Mouse (Mus musculus): ENCODE results near the gene Tk1. TPM values are rescaled to one million over a fixed set of nuclear protein-coding genes. Genes with fewer than 3 reads are reported as not detected.
A peak's percentile ranks its signal among the peaks of the same experiment; 100 is the strongest.
"Not testable (repeated sequence)": the region's sequence is repeated elsewhere in the genome, so short reads cannot be mapped to it uniquely, and the experiment has no call there.

Gene Tk1
- polyA plus RNA-seq, 1 experiment from 2014 or later = 9.8 TPM

DNA sequence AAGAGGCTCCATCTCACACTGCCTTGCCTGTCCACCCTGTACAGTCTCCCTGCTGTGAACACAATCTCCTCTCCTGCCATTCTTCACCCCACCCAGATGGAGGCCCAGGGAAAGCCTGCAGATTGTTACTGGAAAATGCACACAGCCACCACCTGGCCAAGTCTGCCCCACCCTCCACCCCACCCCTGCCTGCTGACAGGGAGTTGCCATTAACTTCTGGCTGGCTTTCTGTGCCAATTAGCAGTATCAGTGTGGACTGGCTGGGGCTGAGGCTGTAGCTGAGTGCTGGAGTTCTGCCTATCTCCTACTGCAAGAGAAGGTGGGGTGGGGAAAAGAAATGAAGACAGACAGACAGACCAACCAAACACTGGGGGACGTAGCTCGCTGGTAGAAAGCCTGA lies 12.7 kb upstream of the Tk1 start:
- 82% methylated on average over 2 of the region's 2 CpGs for WGBS
- H3K4me2 ChIP-seq (ENCODE audit: low read length) = no peak overlapping the region
- H3K4me3 ChIP-seq (ENCODE audit: low read depth, low read length) = no peak overlapping the region
- no peak overlapping the region for H3K9ac ChIP-seq (ENCODE audit: low read depth, low read length)
- H3K9me3 ChIP-seq (replicated peaks; ENCODE audit: control insufficient read depth, low read length, poor library complexity, severe bottlenecking) = no peaks in the 10 kb centered on the region
- no peak overlapping the region for H3K27ac ChIP-seq (ENCODE audit: low read length)
- H3K36me3 ChIP-seq (ENCODE audit: control insufficient read depth, insufficient read depth, low read length) = no peaks in the 10 kb centered on the region
- H3K27me3 ChIP-seq (ENCODE audit: control insufficient read depth, insufficient read depth, low read depth, low read length) = no peaks in the 10 kb centered on the region
- no peak for ATAC-seq
- H3K4me1 ChIP-seq (ENCODE audit: control insufficient read depth, insufficient read depth, low read length) = no peaks in the 10 kb centered on the region; the same call in 1 of the 2 replicates

DNA sequence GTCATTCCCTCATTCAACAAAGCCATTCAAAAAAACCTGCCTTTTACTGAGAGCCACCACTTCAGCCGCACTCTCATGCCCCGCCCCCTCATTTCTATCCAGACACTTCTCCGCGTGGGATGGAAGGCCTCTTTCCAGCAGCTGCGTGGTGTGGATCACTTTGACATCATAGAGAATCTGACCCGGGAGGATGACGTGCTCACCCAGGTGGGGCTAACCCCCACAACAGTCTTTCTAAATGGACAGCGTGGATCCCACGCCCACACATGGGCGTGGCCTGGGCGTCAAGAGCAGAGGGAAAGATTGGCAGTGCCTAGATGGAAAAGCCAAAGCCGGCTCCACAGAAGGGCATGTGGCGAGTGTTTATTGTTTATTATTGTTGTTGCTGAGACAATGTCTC lies 10.4 kb upstream of the Tk1 start:
- no peak for ATAC-seq
- Histone ChIP-seq H3K4me2 (ENCODE audit: low read length) (peak overlapping the region; percentile 33), H3K4me1 (ENCODE audit: control insufficient read depth, insufficient read depth, low read length) (peaks cover 2% of the 10 kb centered on the region; the same call in 1 of the 2 replicates), H3K9ac (ENCODE audit: low read depth, low read length) (no peak overlapping the region), H3K9me3 (replicated peaks; ENCODE audit: control insufficient read depth, low read length, poor library complexity, severe bottlenecking) (no peaks in the 10 kb centered on the region), H3K27me3 (ENCODE audit: control insufficient read depth, insufficient read depth, low read depth, low read length) (no peaks in the 10 kb centered on the region), H3K36me3 (ENCODE audit: control insufficient read depth, insufficient read depth, low read length) (no peaks in the 10 kb centered on the region), H3K27ac (ENCODE audit: low read length) (no peak overlapping the region), H3K4me3 (ENCODE audit: low read depth, low read length) (no peak overlapping the region)
- 20% methylated on average over 13 of the region's 13 CpGs for WGBS

DNA sequence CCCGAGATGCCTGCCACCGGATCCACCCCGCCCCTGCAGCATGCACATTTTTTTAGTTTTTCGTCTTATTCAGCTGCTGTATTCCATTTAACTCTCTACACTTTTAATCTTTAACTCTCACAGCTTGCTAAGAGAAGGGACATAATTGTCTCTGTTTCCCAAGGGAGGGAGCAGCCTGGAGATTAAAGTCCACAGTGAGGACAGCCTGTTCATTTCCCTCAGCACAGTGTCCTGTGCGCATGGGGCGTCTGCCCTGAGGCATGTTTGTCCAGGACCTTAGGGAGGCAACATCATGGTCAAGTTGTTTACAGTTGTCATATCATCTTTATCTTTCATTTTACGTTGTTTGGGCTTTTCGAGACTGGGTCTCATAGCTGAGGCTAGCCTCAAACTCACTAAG lies 8.2 kb upstream of the Tk1 start:
- no peaks in the 10 kb centered on the region for H3K36me3 ChIP-seq (ENCODE audit: control insufficient read depth, insufficient read depth, low read length)
- no peaks in the 10 kb centered on the region for H3K27me3 ChIP-seq (ENCODE audit: control insufficient read depth, insufficient read depth, low read depth, low read length)
- no peak overlapping the region for H3K9ac ChIP-seq (ENCODE audit: low read depth, low read length)
- H3K4me3 ChIP-seq (ENCODE audit: low read depth, low read length) = no peak overlapping the region
- no peak overlapping the region for H3K27ac ChIP-seq (ENCODE audit: low read length)
- ATAC-seq = no peak
- H3K9me3 ChIP-seq (replicated peaks; ENCODE audit: control insufficient read depth, low read length, poor library complexity, severe bottlenecking) = no peaks in the 10 kb centered on the region
- peaks cover 2% of the 10 kb centered on the region; the same call in 1 of the 2 replicates for H3K4me1 ChIP-seq (ENCODE audit: control insufficient read depth, insufficient read depth, low read length)
- no peak overlapping the region for H3K4me2 ChIP-seq (ENCODE audit: low read length)
- WGBS = 96% methylated on average over 8 of the region's 8 CpGs

DNA sequence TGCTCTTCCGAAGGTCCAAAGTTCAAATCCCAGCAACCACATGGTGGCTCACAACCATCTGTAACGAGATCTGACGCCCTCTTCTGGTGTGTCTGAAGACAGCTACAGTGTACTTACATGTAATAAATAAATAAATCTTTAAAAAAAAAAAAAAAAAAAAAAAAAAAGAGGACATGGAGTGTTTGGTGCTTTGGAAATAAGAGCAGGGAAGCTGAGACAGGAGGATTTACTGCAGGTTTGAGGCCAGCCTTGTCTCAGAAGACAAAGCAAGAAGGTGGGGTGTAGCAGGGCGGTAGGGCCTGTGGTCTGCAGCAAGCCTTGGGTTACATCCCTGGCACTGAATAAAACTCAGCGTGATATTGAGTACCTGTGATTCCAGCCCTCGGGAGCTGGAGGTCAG lies 7.6 kb upstream of the Tk1 start:
- H3K4me1 ChIP-seq (ENCODE audit: control insufficient read depth, insufficient read depth, low read length); H3K9me3 ChIP-seq (replicated peaks; ENCODE audit: control insufficient read depth, low read length, poor library complexity, severe bottlenecking); H3K9ac ChIP-seq (ENCODE audit: low read depth, low read length); H3K36me3 ChIP-seq (ENCODE audit: control insufficient read depth, insufficient read depth, low read length); H3K4me3 ChIP-seq (ENCODE audit: low read depth, low read length); H3K27me3 ChIP-seq (ENCODE audit: control insufficient read depth, insufficient read depth, low read depth, low read length); H3K4me2 ChIP-seq (ENCODE audit: low read length); ATAC-seq; H3K27ac ChIP-seq (ENCODE audit: low read length): not testable (repeated sequence)
- WGBS = 88% methylated on average over 4 of the region's 6 CpGs

DNA sequence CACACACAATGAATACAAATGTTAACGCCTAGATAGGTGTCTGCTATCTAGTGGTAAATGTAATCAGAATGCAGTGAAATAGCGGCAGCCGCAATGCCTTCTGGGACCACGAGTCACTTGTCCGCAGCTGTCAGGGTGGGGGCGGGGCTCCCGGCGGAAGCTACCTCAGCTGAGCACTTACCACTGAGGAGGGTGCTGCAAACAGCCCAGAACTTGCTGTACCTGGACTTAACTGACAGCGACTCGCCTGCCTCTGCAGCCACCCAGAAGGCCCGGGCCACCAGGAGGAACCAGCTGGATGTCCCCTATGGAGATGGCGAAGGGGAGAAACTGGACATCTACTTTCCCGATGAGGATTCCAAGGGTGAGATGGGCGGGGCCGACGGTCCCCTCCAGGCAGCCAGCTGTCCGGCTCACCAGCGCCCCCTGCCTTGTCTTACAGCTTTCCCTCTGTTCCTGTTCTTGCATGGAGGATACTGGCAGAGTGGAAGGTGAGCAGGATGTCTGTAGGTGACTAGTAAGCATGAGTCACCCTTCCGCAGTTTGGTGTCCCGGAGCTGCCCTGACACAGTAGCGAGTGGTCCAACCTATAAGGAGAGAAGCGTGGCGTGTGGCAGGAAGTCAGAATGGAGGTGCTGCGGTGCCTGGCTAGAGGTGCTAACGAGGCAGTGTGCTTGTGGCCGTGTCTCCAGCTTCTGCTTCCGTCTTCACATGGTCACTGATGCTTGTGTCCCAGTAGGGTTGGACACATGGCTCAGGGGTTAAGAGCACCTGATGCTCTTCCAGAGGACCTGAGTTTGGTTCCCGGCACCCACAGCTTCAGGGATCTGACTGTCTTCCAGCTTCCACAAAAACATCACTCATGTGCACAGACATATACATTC lies 6.4 kb upstream of the Tk1 start:
- H3K4me1 ChIP-seq (ENCODE audit: control insufficient read depth, insufficient read depth, low read length) = peaks cover 2% of the 10 kb centered on the region; the same call in 1 of the 2 replicates
- peak overlapping the region; percentile 48; the same call in 1 of the 2 replicates for H3K9ac ChIP-seq (ENCODE audit: low read depth, low read length)
- 0 out of 2 replicates have a peak overlapping the region, but pooled peaks have one; percentile 59 for H3K27ac ChIP-seq (ENCODE audit: low read length)
- ATAC-seq = peak; percentile 83
- H3K9me3 ChIP-seq (replicated peaks; ENCODE audit: control insufficient read depth, low read length, poor library complexity, severe bottlenecking) = no peaks in the 10 kb centered on the region
- peak overlapping the region; percentile 60 for H3K4me2 ChIP-seq (ENCODE audit: low read length)
- H3K27me3 ChIP-seq (ENCODE audit: control insufficient read depth, insufficient read depth, low read depth, low read length) = no peaks in the 10 kb centered on the region
- 19% methylated on average over 28 of the region's 28 CpGs for WGBS
- H3K36me3 ChIP-seq (ENCODE audit: control insufficient read depth, insufficient read depth, low read length) = no peaks in the 10 kb centered on the region
- peak overlapping the region; percentile 40 for H3K4me3 ChIP-seq (ENCODE audit: low read depth, low read length)

DNA sequence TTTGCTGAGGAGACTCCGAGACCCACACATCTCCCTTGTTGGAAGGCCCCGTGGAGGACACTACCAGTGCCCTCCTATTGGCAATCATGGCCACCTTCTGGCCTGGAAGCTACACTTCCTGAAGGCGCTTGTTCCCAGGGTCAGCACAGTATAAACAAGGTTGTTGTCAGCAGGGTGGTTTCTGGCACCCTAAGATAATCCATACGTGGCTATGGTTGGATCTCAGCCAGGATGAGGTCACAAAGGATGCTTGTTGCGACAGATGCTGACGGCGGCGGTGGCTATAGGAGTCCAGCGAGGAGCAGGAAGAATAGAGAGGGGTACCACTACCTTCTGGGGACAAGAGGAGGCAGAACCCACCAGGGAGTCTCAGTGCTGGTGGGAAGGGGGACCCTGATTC lies 4.5 kb upstream of the Tk1 start:
- Histone ChIP-seq H3K4me3 (ENCODE audit: low read depth, low read length) (no peak overlapping the region), H3K36me3 (ENCODE audit: control insufficient read depth, insufficient read depth, low read length) (no peaks in the 10 kb centered on the region), H3K27ac (ENCODE audit: low read length) (no peak overlapping the region), H3K4me1 (ENCODE audit: control insufficient read depth, insufficient read depth, low read length) (peaks cover 9% of the 10 kb centered on the region), H3K4me2 (ENCODE audit: low read length) (no peak overlapping the region), H3K27me3 (ENCODE audit: control insufficient read depth, insufficient read depth, low read depth, low read length) (no peaks in the 10 kb centered on the region), H3K9me3 (replicated peaks; ENCODE audit: control insufficient read depth, low read length, poor library complexity, severe bottlenecking) (no peaks in the 10 kb centered on the region), H3K9ac (ENCODE audit: low read depth, low read length) (no peak overlapping the region)
- 79% methylated on average over 9 of the region's 9 CpGs for WGBS
- ATAC-seq = no peak

DNA sequence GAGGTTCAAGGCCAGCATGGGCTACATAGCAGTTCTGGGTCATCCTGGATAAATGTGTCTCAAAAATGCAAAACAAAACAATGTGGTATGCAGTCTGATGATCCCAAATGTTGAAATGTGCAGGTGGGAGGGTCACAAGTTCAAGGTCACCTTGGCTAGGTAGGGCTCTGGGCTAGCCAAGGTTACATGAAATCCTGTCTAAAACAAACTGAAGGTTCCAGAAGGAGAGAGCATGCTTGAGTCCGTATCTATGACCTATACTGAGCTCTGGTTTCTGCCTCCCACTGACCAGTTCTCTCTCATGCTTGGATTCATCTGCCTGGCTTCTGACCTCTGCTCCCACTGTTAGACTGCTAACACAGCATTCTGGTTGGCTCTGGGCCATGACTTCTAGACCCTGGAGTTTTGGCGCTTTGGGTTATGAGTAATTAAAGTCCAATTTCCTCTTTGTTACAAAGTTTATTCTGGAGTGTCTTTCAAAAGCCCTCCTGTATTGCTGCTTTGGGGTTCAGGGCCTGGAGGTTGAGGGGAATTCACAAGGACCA lies 3.9 kb upstream of the Tk1 start:
- Histone ChIP-seq H3K4me2 (ENCODE audit: low read length) (no peak overlapping the region), H3K4me3 (ENCODE audit: low read depth, low read length) (no peak overlapping the region), H3K4me1 (ENCODE audit: control insufficient read depth, insufficient read depth, low read length) (peaks cover 16% of the 10 kb centered on the region), H3K9ac (ENCODE audit: low read depth, low read length) (no peak overlapping the region), H3K27ac (ENCODE audit: low read length) (no peak overlapping the region), H3K36me3 (ENCODE audit: control insufficient read depth, insufficient read depth, low read length) (no peaks in the 10 kb centered on the region), H3K9me3 (replicated peaks; ENCODE audit: control insufficient read depth, low read length, poor library complexity, severe bottlenecking) (no peaks in the 10 kb centered on the region), H3K27me3 (ENCODE audit: control insufficient read depth, insufficient read depth, low read depth, low read length) (no peaks in the 10 kb centered on the region)
- 83% methylated on average over 2 of the region's 2 CpGs for WGBS
- ATAC-seq = no peak

DNA sequence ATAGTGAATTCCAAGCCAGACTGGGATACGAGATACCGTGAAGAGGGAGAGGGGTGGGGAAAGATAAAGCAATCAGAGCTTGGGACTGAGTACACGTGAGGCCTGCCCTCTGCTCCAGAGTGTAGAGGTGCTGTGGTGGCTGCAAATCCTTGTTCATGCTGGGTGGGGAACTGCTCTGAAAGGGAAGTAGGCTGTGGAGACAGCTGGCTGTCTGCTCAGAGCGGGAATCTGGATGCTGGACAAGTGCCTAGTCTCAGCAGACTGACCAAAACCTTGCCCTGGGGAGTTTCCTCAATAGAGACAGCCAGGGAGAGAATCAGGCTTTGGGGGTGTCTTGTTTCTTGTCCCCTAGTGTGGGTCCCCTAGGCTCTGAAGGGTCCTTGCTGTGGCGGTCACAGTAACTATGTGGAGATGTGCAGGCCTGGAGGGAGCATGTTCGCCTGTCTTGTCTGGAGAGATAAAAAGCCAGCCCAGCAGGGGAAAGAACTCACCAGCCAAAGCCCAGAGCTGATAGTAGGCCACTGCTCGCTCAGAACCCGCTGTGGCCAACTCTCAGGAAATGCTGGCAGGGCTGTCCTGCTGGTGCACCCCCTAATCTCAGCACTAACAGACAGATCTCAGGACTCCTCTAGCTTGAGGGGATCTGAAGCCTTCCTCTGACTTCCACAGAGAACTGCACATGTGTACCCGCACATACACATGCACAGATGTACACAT lies 3.2 kb upstream of the Tk1 start:
- Histone ChIP-seq H3K9ac (ENCODE audit: low read depth, low read length) (no peak overlapping the region), H3K36me3 (ENCODE audit: control insufficient read depth, insufficient read depth, low read length) (no peaks in the 10 kb centered on the region), H3K4me3 (ENCODE audit: low read depth, low read length) (no peak overlapping the region), H3K4me1 (ENCODE audit: control insufficient read depth, insufficient read depth, low read length) (peaks cover 21% of the 10 kb centered on the region), H3K27ac (ENCODE audit: low read length) (0 out of 2 replicates have a peak overlapping the region, but pooled peaks have one; percentile 23), H3K27me3 (ENCODE audit: control insufficient read depth, insufficient read depth, low read depth, low read length) (no peaks in the 10 kb centered on the region), H3K9me3 (replicated peaks; ENCODE audit: control insufficient read depth, low read length, poor library complexity, severe bottlenecking) (no peaks in the 10 kb centered on the region), H3K4me2 (ENCODE audit: low read length) (no peak overlapping the region)
- ATAC-seq = no peak
- 50% methylated on average over 9 of the region's 9 CpGs for WGBS

All from midbrain, embryonic 16.5 days (tissue).